Comparison of ENCODE assay signal across 34 mouse cellular contexts in the genomic region with DNA sequence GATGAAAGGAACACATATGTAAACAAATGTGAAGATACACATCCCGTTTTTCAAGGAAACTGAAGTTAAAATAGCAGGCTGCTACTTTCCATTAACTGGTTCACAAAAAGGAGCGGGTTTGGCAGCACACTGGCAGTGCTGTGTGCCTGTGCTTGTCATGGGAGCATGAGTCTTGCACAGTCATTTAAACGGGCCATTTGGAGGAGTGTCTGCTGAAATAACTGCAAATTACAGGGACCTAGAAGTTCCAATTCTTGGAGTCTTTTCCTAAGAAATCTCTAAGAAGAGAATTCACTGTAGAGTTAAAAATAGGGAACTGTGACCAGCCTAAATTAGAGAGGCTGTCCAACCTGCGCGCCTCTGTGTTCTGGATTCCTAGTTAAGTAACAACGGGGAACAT.
DNase-seq lines count a peak whose midpoint lies in the region; ATAC-seq and TF ChIP-seq lines count a peak whose summit lies in the region.
"Had no signal": no experiment of that assay in that cellular context is flagged by ENCODE, and none has a peak within 500 bp of the region (broad histone marks: within the 10 kb centered on the region; RNA-seq: fewer than 3 reads in every experiment).

No protein-coding gene starts in this region.

- H3K27me3 ChIP-seq in lung, embryonic 14.5 days (ENCODE audit: insufficient read depth, low read length), result no peaks in the 10 kb centered on the region
- H3K27me3 ChIP-seq in heart, embryonic 12.5 days (replicated peaks), result no peaks in the 10 kb centered on the region
- H3K27me3 ChIP-seq: CH12.LX; embryonic facial prominence, embryonic 15.5 days; forebrain, embryonic 12.5 days; lung, embryonic 15.5 days; stomach, embryonic 15.5 days had no signal

- H3K4me3 ChIP-seq in lung, embryonic 14.5 days (ENCODE audit: low read depth, low read length), result no peak overlapping the region
- no peak overlapping the region for H3K4me3 ChIP-seq in heart, embryonic 12.5 days
- H3K4me3 ChIP-seq: embryonic facial prominence, embryonic 10.5 days; embryonic facial prominence, embryonic 15.5 days; forebrain, embryonic 12.5 days; heart, adult 2 months; heart, embryonic 13.5 days; lung, embryonic 15.5 days; megakaryocyte, embryonic 14.5 days; midbrain, embryonic 13.5 days; stomach, embryonic 15.5 days had no signal

- ATAC-seq in frontal cortex, adult (ENCODE audit: low TSS enrichment), result peak; percentile 95
- ATAC-seq in lung, embryonic 14.5 days (ENCODE audit: insufficient read depth), result 0 out of 2 replicates have a peak, but pooled peaks have one; percentile 28
- no peak for ATAC-seq in heart, embryonic 12.5 days (ENCODE audit: insufficient number of reproducible peaks, low FRiP score)
- ATAC-seq: activated CD4-positive, CD25-positive, alpha-beta regulatory T cell, adult 4 months; forebrain, postnatal 0 days; intestine, postnatal 0 days; midbrain, embryonic 13.5 days had no signal

- no peaks in the 10 kb centered on the region for H3K4me1 ChIP-seq in lung, embryonic 14.5 days (ENCODE audit: insufficient read depth)
- no peaks in the 10 kb centered on the region for H3K4me1 ChIP-seq in heart, embryonic 12.5 days (replicated peaks)
- H3K4me1 ChIP-seq: embryonic facial prominence, embryonic 15.5 days; heart, embryonic 13.5 days; lung, embryonic 15.5 days; megakaryocyte, embryonic 14.5 days; stomach, embryonic 15.5 days had no signal

- WGBS in lung, embryonic 14.5 days, result 59% methylated on average over 6 of the region's 6 CpGs
- 80% methylated on average over 6 of the region's 6 CpGs for WGBS in heart, embryonic 12.5 days

- no peak for DNase-seq in frontal cortex, postnatal 25 days (ENCODE audit: low spot score in 2 of 2)
- peak; percentile 28 for DNase-seq in lung, embryonic 14.5 days
- no peak for DNase-seq in lung, postnatal 10 days
- peak; percentile 17 to 63 for DNase-seq in right cerebral cortex, postnatal 36 days (ENCODE audit: low spot score in 2 of 2)
- no peak for DNase-seq in right cerebral cortex, postnatal 14 days
- DNase-seq in kidney, postnatal 36 days, result no peak
- DNase-seq: adrenal gland, adult 2 months; adrenal gland, postnatal 36 days; cerebellum, adult 8-10 months; cerebellum, postnatal 25 days; forebrain, postnatal 0 days; heart, adult 2 months; heart, postnatal 10 days; kidney, postnatal 25 days; layer of hippocampus, postnatal 36 days; liver; lung, postnatal 4 days; thymus, adult 2 months; thymus, postnatal 36 days had no signal

- H3K9ac ChIP-seq in lung, embryonic 14.5 days, result no peak overlapping the region
- no peak overlapping the region for H3K9ac ChIP-seq in heart, embryonic 12.5 days
- H3K9ac ChIP-seq: embryonic facial prominence, embryonic 15.5 days; forebrain, embryonic 12.5 days; forebrain, postnatal 0 days; heart, embryonic 13.5 days; hindbrain, embryonic 14.5 days; liver, embryonic 14.5 days; lung, embryonic 15.5 days; midbrain, embryonic 13.5 days; stomach, embryonic 15.5 days had no signal

- H3K4me2 ChIP-seq in lung, embryonic 14.5 days, result no peak overlapping the region
- H3K4me2 ChIP-seq in heart, embryonic 12.5 days, result no peak overlapping the region
- H3K4me2 ChIP-seq: embryonic facial prominence, embryonic 15.5 days; forebrain, embryonic 12.5 days; heart, embryonic 13.5 days; hindbrain, embryonic 14.5 days; lung, embryonic 15.5 days; midbrain, embryonic 13.5 days; stomach, embryonic 15.5 days had no signal

- no peaks in the 10 kb centered on the region for H3K36me3 ChIP-seq in lung, embryonic 14.5 days (ENCODE audit: insufficient read depth)
- no peaks in the 10 kb centered on the region for H3K36me3 ChIP-seq in heart, embryonic 12.5 days
- H3K36me3 ChIP-seq: embryonic facial prominence, embryonic 10.5 days; embryonic facial prominence, embryonic 15.5 days; forebrain, embryonic 12.5 days; heart, embryonic 13.5 days; lung, embryonic 15.5 days; midbrain, embryonic 13.5 days; stomach, embryonic 15.5 days had no signal

- TF ChIP-seq CTCF in lung, embryonic 14.5 days (IDR thresholded peaks at IDR 0.05; ENCODE audit: low read depth), result no peak

- H3K27ac ChIP-seq in lung, embryonic 14.5 days (ENCODE audit: low read depth), result no peak overlapping the region
- H3K27ac ChIP-seq in heart, embryonic 12.5 days (ENCODE audit: poor library complexity, severe bottlenecking), result no peak overlapping the region
- H3K27ac ChIP-seq: embryonic facial prominence, embryonic 10.5 days; embryonic facial prominence, embryonic 15.5 days; forebrain, embryonic 12.5 days; heart, adult 2 months; heart, embryonic 13.5 days; hindbrain, embryonic 14.5 days; liver, embryonic 14.5 days; lung, embryonic 15.5 days; midbrain, embryonic 13.5 days; stomach, embryonic 15.5 days had no signal

- no peaks in the 10 kb centered on the region for H3K9me3 ChIP-seq in lung, embryonic 14.5 days (ENCODE audit: low read depth, low read length)
- 0 out of 2 replicates have a peak, but pooled peaks cover 10% of the 10 kb centered on the region for H3K9me3 ChIP-seq in heart, embryonic 12.5 days (replicated peaks)
- H3K9me3 ChIP-seq: embryonic facial prominence, embryonic 10.5 days; embryonic facial prominence, embryonic 15.5 days; lung, embryonic 15.5 days; stomach, embryonic 15.5 days had no signal

Comparison
In these comparisons a context has a peak if more than half of its experiments do, and no peak if none do; other contexts are left out.
1. DNase-seq: peak in lung, embryonic 14.5 days (single experiment) and right cerebral cortex, postnatal 36 days (2 of 2); none in frontal cortex, postnatal 25 days (0 of 2), lung, postnatal 10 days (single experiment), right cerebral cortex, postnatal 14 days (single experiment) and kidney, postnatal 36 days (0 of 2).